Mouse (Mus musculus): Measurements from ENCODE around the gene Rpl27.
"Not testable (repeated sequence)": the region's sequence is repeated elsewhere in the genome, so short reads cannot be mapped to it uniquely, and the experiment has no call there.

Rpl27 gene

GRCm38 (mm10) chr11:101442127-101442693, at the start of gene Rpl27:
Gene Rpl27 (plus strand): TSS chr11:101442298.
- DNase-seq (ENCODE audit: low read depth, low spot score) = peak; percentile 100

GRCm38 (mm10) chr11:101395110-101395509, 47.0 kb upstream of the Rpl27 start:
- DNase-seq (ENCODE audit: low read depth, low spot score) = peak; percentile 80

DNA sequence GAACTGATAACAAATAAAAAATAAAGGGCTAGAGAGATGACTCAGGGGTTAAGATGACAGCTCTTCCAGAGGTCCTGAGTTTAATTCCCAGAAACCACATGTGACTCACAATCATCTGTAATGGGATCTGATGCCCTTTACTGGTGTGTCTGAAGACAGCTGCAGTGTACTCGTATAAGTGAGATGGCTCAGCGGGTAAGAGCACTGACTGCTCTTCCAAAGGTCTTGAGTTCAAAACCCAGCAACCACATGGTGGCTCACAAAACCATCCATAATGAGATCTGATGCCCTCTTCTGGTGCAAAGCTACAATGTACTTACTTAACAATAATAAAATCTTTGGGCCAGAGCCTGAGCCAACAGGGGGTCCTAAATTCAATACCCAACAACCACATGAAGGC, 26.8 kb upstream of the Rpl27 start:
- peak; percentile 49 for DNase-seq (ENCODE audit: low read depth, low spot score)

- peak; percentile 80 for DNase-seq (ENCODE audit: low read depth, low spot score)
Observed at GRCm38 (mm10) chr11:101416433-101417100, 25.5 kb upstream of the Rpl27 start.

- DNase-seq (ENCODE audit: low read depth, low spot score) = peak; percentile 93
Observed at GRCm38 (mm10) chr11:101417101-101417855, 24.8 kb upstream of the Rpl27 start, which contains the start of gene Aarsd1. Gene Aarsd1 (minus strand): TSS chr11:101417615.

DNA sequence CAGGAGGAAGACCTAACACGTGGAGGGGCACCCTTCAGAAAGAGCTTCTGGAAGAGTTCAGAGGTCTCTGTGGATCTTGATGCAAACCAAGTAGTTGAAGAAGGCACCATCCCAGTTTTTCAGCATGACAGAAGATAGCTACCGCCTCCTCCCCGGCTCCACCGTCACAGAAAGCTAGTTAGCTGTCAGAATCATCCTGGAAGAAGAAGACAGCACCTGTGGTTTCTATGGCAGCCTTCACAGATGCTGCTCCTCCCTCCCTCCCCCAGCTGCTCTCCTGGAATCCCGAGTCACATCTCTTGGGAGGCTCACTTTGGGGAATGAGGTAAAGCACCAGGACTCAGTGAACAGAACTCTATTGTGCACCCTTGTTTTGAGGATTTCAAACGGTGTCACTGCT, 23.1 kb upstream of the Rpl27 start:
- DNase-seq (ENCODE audit: low read depth, low spot score) = no peak

DNA sequence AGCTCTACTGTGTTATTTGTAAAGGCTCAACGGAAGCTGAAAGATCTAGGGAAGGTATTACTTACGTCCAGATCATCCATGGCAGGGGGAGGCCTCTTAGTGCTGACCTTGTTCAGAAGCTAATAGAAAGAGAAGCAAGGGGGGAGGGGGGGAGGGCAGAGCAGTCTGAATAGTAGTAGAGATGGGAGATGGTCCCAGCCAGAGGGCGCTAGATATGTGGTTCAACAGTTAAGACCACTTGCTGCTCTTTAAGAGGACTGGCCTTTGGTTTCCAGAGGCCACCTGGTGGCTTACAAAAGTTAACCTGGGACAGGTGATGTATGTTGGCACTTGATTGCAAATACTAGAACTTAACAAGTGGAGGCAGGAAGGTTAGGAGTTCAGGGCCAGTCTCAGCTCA, 22.5 kb upstream of the Rpl27 start:
- DNase-seq (ENCODE audit: low read depth, low spot score) = peak; percentile 83

GRCm38 (mm10) chr11:101420148-101420547, 21.9 kb upstream of the Rpl27 start:
- peak; percentile 34 for DNase-seq (ENCODE audit: low read depth, low spot score)

DNA sequence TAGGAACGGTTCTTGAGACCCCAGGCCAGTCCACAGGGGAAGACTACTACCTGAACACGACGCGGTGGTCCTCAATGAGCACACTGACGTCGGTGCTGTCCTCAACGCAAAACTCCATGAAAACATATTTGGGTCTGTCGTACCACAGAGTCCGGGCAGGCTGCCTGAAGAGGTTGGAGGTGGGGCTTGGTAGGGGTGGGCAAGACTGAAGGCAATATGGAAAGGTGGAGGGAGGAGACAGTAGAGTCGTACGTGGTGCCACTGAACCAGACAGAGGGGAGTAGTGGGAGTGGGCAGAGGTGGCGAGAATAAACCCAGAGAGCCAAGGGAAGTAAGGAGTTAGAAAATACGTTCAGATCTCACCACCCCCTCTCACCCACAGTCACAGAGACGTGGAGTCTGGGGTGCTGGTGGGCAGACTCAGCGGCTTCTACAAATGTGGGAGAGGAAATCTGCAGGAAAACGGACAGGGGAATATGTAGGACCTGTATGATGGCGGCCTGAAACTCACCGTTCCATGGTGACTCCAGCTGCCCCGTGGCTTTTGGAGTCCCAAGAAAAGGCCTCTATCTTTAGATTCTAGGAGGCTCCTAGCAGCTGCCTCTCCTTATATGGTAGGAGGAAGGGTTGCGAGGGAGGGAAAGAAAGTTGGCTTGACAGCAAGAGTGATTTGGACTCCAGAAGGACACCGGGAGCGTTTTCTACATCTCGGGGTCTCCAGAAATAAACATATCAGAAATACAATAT, 17.8 kb upstream of the Rpl27 start, which contains the start of gene Gm27029:
Gm27029 (minus strand) TSS at position 692 of the 747 bp plus-strand sequence.
- no peak for DNase-seq (ENCODE audit: low read depth, low spot score)

DNA sequence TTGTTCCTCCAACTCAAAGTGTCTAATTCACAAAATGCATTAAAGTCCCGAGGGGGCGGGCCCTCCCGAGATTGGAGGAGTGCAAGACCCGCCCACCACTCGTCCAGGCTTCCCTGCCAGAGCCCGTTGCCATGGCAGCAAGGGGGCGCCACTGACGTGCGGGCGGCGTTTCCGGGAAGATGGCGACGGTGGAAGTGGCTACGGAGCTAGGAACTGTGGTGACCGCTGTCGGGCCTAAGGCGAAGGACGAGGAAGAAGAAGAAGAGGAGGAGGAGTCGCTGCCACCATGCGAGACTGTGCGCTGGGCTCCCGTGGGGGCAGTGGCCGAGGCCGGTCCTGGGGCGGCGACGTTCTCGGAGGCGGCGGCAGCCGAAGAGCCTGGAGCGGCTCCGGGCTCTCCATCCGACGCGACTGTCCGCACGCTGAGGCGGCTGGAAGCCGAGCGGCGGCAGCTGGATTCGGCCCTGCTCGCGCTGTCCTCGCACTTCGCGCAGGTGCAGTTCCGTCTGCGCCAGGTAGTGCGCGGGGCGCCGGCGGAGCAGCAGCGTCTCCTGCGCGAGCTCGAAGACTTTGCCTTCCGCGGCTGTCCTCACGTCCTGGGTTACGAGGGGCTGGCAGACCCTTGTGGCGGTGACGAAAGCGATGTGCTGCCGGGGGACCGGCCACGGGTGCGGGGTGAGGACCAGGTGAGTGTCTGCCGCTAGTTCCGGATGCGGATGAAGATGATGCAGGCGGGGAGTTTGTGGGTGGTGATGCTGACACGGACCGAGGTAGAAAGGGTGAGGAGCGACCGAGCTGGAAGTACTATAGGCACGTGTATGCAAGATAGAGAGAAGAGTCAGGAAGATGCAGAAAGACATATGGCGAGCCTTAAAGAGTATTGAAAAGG, 16.9 kb upstream of the Rpl27 start, which contains the start of the genes Rundc1 and Ptges3l:
Rundc1 (plus strand) TSS at position 161 of the 889 bp plus-strand sequence.
Ptges3l (minus strand) TSS at position 409 of the 889 bp plus-strand sequence.
- DNase-seq (ENCODE audit: low read depth, low spot score) = peak; percentile 97

- no peak for DNase-seq (ENCODE audit: low read depth, low spot score)
Observed at GRCm38 (mm10) chr11:101426165-101426564, 15.9 kb upstream of the Rpl27 start.

DNA sequence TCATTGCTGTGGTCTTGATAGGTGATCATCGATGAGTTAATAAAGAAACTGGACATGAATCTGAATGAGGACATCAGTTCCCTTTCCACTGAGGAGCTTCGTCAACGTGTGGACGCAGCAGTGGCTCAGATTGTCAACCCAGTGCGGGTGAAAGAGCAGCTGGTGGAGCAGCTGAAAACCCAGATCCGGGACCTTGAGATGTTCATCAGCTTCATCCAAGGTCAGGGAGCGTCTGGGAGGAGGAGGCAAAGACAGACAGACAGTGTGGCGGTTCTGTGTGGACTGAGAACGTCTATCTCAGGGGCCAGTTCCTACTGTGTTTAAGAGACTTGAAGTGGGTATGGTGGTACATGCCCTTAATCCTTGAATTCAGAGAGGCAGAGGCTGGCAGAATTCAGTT, 10.8 kb upstream of the Rpl27 start:
- no peak for DNase-seq (ENCODE audit: low read depth, low spot score)

DNA sequence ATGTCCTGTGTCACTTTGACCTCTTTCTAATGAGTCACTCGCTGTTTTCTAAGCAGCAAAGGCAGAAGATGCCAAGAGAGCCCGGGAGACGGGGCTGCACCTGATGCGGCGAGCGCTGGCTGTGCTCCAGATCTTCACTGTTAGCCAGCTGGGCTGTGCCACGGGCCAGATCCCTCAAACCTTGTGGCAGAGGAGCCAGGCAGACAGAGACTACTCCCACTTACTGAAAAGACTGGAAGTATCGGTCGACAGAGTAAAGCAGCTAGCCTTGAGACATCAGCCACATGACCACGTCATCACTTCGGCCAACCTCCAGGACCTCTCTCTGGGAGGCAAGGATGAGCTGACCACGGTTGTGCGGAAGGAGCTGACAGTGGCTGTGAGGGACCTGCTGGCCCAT, 8.7 kb upstream of the Rpl27 start:
- DNase-seq (ENCODE audit: low read depth, low spot score) = no peak

DNA sequence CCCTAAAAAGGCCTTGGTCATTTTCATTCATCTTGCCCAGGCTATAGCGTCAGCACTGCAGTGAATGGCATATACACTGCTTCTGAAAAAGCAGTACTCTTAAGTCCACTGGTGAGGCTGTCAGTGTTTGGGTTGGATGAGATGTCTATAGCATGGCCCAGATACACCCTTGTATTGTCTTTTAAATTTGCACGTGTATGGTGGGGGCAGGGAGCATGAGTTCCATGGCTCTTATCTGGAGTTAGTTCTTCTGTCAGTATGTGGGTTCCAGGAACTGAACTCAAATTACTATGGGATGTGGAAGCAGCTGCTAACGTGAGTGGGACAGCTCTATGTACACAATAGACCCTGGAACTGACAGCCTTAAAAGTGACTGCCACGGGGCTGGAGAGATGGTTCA, 6.3 kb upstream of the Rpl27 start:
- DNase-seq (ENCODE audit: low read depth, low spot score) = no peak

- DNase-seq (ENCODE audit: low read depth, low spot score) = no peak
Observed at GRCm38 (mm10) chr11:101436916-101437315, 5.2 kb upstream of the Rpl27 start.

- not testable (repeated sequence) for DNase-seq (ENCODE audit: low read depth, low spot score)
Observed at GRCm38 (mm10) chr11:101438006-101438405, 4.1 kb upstream of the Rpl27 start.

GRCm38 (mm10) chr11:101441450-101442126, 510 bp upstream of the Rpl27 start:
- DNase-seq (ENCODE audit: low read depth, low spot score) = not testable (repeated sequence)

GRCm38 (mm10) chr11:101442760-101443159, 662 bp downstream of the Rpl27 start:
- DNase-seq (ENCODE audit: low read depth, low spot score) = peak; percentile 29

- peak; percentile 34 for DNase-seq (ENCODE audit: low read depth, low spot score)
Observed at GRCm38 (mm10) chr11:101446319-101446718, 4.2 kb downstream of the Rpl27 start.

DNA sequence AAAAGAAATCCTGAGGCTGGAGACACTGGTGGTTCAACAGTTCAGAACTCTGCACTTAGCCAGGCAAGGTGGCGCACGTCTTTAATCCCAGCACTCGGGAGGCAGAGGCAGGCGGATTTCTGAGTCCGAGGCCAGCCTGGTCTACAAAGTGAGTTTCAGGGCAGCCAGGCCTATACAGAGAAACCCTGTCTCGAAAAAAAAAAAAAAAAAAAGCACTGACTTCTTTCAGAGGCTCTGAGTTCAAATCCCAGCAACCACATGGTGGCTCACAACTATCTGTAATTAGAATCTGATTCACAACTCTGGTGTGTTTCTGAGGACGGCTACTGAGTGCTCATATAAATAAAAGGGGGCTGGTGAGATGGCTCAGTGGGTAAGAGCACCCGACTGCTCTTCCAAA, 4.8 kb downstream of the Rpl27 start:
- DNase-seq (ENCODE audit: low read depth, low spot score) = not testable (repeated sequence)

All from A20 (cell line).